Mouse (Mus musculus) kidney, embryonic 14.5 days (tissue): ENCODE data around the gene Ankrd16. TPM values are rescaled to one million over a fixed set of nuclear protein-coding genes. Genes with fewer than 3 reads are reported as not detected.

Experiments used
- ATAC-seq: fragments of 200-750 bp; cut with Nextera tagmentation; 2 replicates; pipeline ENCODE4 v1.8.0; 2017; ENCODE audit warnings: moderate number of reproducible peaks, mild to moderate bottlenecking, moderate TSS enrichment, moderate library complexity; ENCODE audit not compliant: low FRiP score, low TSS enrichment
- H3K27ac ChIP-seq: fragments of 300-500 bp; sonication (generic); 2 replicates; pipeline ENCODE4 v1.5.1; 2014; ENCODE audit warnings: low read depth, mild to moderate bottlenecking, low read length, moderate library complexity, mixed read lengths
- H3K27me3 ChIP-seq: fragments of 300-500 bp; sonication (generic); 2 replicates; pipeline ENCODE4 v1.6.1; 2014; ENCODE audit warnings: mild to moderate bottlenecking, low read length; ENCODE audit not compliant: control insufficient read depth, insufficient read depth
- H3K36me3 ChIP-seq: fragments of 300-500 bp; sonication (generic); 2 replicates; pipeline ENCODE4 v1.6.1; 2014; ENCODE audit warnings: low read length, mixed read lengths; ENCODE audit not compliant: control insufficient read depth, insufficient read depth
- H3K4me1 ChIP-seq: fragments of 300-500 bp; sonication (generic); 2 replicates; pipeline ENCODE4 v1.6.1; 2014; ENCODE audit warnings: low read length, mixed read lengths; ENCODE audit not compliant: control insufficient read depth, insufficient read depth
- H3K4me2 ChIP-seq: fragments of 300-500 bp; sonication (generic); replicated peaks from 2 replicates; pipeline ENCODE4 v1.6.1; 2014; ENCODE audit warnings: low read depth, mild to moderate bottlenecking, low read length
- H3K4me3 ChIP-seq: fragments of 300-500 bp; sonication (generic); 2 replicates; pipeline ENCODE4 v1.5.1; 2014; ENCODE audit warnings: mild to moderate bottlenecking, low read length
- H3K9ac ChIP-seq: fragments of 300-500 bp; sonication (generic); 2 replicates; pipeline ENCODE4 v1.6.1; 2014; ENCODE audit warnings: low read depth, mild to moderate bottlenecking, low read length, moderate library complexity
- H3K9me3 ChIP-seq: fragments of 300-500 bp; sonication (generic); 2 replicates; pipeline ENCODE4 v1.6.1; 2016; ENCODE audit warnings: low read length; ENCODE audit not compliant: control insufficient read depth
- WGBS: fragments of 180-500 bp; shearing (Covaris S2); extraction: QIAGEN DNeasy Blood & Tissue Kit; methylation state at CpG from one replicate; pipeline ENCODE4 v1.1.7; 2014; 5-methylcytosine and 5-hydroxymethylcytosine counted together
- polyA plus RNA-seq: library from polyadenylated mRNA; unstranded; fragments of >200 nt; fragmentation: Nextera tagmentation; extraction: Ambion mirVana; gene quantifications from 2 replicates; pipeline ENCODE4 v1.2.1, GENCODE M21; 2014

The Ankrd16 gene
- polyA plus RNA-seq, 1 experiment from 2014 or later, result 34.2 TPM

GRCm38 (mm10) chr2:11794668-11795067 is 17.0 kb downstream of the Ankrd16 start:
- Histone ChIP-seq H3K36me3 (peaks cover 24% of the 10 kb centered on the region), H3K27ac (no peak overlapping the region), H3K4me1 (no peaks in the 10 kb centered on the region), H3K9ac (no peak overlapping the region), H3K4me3 (no peak overlapping the region), H3K9me3 (no peaks in the 10 kb centered on the region), H3K27me3 (no peaks in the 10 kb centered on the region), H3K4me2 (no peak overlapping the region)
- ATAC-seq, result no peak
- 80% methylated on average over 4 of the region's 4 CpGs for WGBS

GRCm38 (mm10) chr2:11797930-11798364 is 20.3 kb downstream of the Ankrd16 start:
- WGBS, result 58% methylated on average over 5 of the region's 5 CpGs
- Histone ChIP-seq H3K4me2 (no peak overlapping the region), H3K4me1 (no peaks in the 10 kb centered on the region), H3K27me3 (no peaks in the 10 kb centered on the region), H3K9ac (no peak overlapping the region), H3K36me3 (0 out of 2 replicates have a peak, but pooled peaks cover 9% of the 10 kb centered on the region), H3K4me3 (no peak overlapping the region), H3K9me3 (no peaks in the 10 kb centered on the region), H3K27ac (no peak overlapping the region)
- ATAC-seq, result no peak

GRCm38 (mm10) chr2:11801299-11801930 is 23.7 kb downstream of the Ankrd16 start:
- Histone ChIP-seq H3K4me1 (no peaks in the 10 kb centered on the region), H3K9ac (no peak overlapping the region), H3K4me2 (no peak overlapping the region), H3K36me3 (no peaks in the 10 kb centered on the region), H3K27ac (no peak overlapping the region), H3K27me3 (no peaks in the 10 kb centered on the region), H3K9me3 (no peaks in the 10 kb centered on the region), H3K4me3 (no peak overlapping the region)
- WGBS, result 84% methylated on average over 2 of the region's 2 CpGs
- ATAC-seq, result no peak

Other genes with a start within 250 kb of the Ankrd16 start
- 10.5 and 11.2 TPM in 2 replicates for gene Pfkfb3, start 223.8 kb upstream of the Ankrd16 start, polyA plus RNA-seq
- gene Rbm17, start 173.7 kb upstream of the Ankrd16 start, polyA plus RNA-seq, result 154 and 165 TPM in 2 replicates
- not detected in 2 replicates for gene Gm17490, start 151.6 kb upstream of the Ankrd16 start, polyA plus RNA-seq
- gene Il2ra, start 135.1 kb upstream of the Ankrd16 start, polyA plus RNA-seq, result not detected in 2 replicates
- 0.99 and 1.5 TPM in 2 replicates for gene Il15ra, start 72.6 kb upstream of the Ankrd16 start, polyA plus RNA-seq
- 85.1 and 126 TPM in 2 replicates for gene Fbh1, start 294 bp upstream of the Ankrd16 start, polyA plus RNA-seq